Mouse (Mus musculus) C2C12 (cell line): ENCODE data around the gene Crtac1.

ENCODE experiments used
- CTCF ChIP-seq: IDR thresholded peaks from one replicate; pipeline ENCODE4 v1.5.1; 2011; ENCODE audit not compliant: control insufficient read depth, insufficient read depth, insufficient read length
- MAX ChIP-seq: IDR thresholded peaks from one replicate; pipeline ENCODE4 v1.6.1; 2011; ENCODE audit warnings: mild to moderate bottlenecking, control low read depth
- USF1 ChIP-seq: IDR thresholded peaks from one replicate; pipeline ENCODE4 v1.6.1; 2011; ENCODE audit warnings: low read depth, mild to moderate bottlenecking, control low read depth, moderate library complexity

DNA sequence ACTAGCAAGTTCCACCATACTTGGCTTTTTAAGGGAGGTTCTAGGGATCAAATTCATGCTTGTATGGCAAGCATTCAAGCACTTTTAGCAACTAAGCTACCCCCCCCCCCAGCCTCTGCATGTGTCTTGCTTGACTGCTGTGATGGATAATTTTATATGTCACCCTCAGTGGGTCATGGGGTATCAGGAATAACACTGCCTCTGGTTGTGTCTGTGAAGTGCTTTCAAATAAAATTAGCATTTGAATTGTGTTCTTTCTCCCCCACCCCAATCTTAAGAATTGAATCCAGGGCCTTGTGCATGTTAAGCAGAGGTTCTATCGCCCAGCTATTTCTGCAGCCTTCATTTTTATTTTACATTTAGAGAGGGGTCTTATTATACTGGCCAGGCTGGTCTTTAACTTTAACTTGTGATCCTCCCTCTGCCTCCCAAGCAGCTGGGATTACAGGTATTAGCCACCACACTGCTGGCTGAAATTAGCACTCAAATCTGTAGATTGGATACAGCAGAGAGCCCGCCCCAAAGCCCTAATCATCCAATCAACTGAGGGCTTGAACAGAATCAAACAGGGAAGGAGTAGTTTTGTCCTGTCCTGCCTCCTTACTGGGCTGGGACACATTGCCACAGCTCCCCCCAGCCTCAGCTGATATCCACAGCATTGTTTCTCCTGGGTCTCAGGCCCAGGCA is 36.6 kb downstream of the Crtac1 start:
- TF ChIP-seq CTCF: no peak
- no peak for TF ChIP-seq MAX
- TF ChIP-seq USF1: no peak
